Mouse (Mus musculus) olfactory bulb, adult 2 months (tissue): ENCODE data around the gene Adora1.

ENCODE experiments used
- CTCF ChIP-seq: fragments of 200-500 bp; IDR thresholded peaks from 2 replicates; pipeline ENCODE4 v1.5.1; 2012; ENCODE audit warnings: low read depth, mild to moderate bottlenecking, low read length, moderate library complexity; ENCODE audit not compliant: insufficient read depth
- POLR2A ChIP-seq: fragments of 200-500 bp; IDR thresholded peaks from 2 replicates; pipeline ENCODE4 v1.6.1; 2012; ENCODE audit warnings: mild to moderate bottlenecking, low read depth, low read length, moderate library complexity; ENCODE audit not compliant: insufficient read depth

GRCm38 (mm10) chr1:134205296-134206018 lies 29.8 kb downstream of the Adora1 start:
- no peak for TF ChIP-seq CTCF
- no peak for TF ChIP-seq POLR2A
